Mouse (Mus musculus) heart, embryonic 15.5 days (tissue): Measurements from ENCODE around the gene Zfp184. TPM values are rescaled to one million over a fixed set of nuclear protein-coding genes. Genes with fewer than 3 reads are reported as not detected.
A peak's percentile ranks its signal among the peaks of the same experiment; 100 is the strongest.
"Not testable (repeated sequence)": the region's sequence is repeated elsewhere in the genome, so short reads cannot be mapped to it uniquely, and the experiment has no call there.

Source experiments
- ATAC-seq: fragments of 200-750 bp; cut with Nextera tagmentation; replicated peaks from 2 replicates; pipeline ENCODE4 v1.8.0; 2017; ENCODE audit warnings: low read depth, moderate TSS enrichment; ENCODE audit not compliant: insufficient number of reproducible peaks, insufficient read depth, low FRiP score
- H3K27ac ChIP-seq: fragments of 300-500 bp; sonication (generic); 2 replicates; pipeline ENCODE4 v1.5.1; 2015; ENCODE audit warnings: mild to moderate bottlenecking, inconsistent platforms
- H3K27me3 ChIP-seq: fragments of 300-500 bp; sonication (generic); 2 replicates; pipeline ENCODE4 v1.6.1; 2015; ENCODE audit warnings: inconsistent platforms
- H3K36me3 ChIP-seq: fragments of 300-500 bp; sonication (generic); 2 replicates; pipeline ENCODE4 v1.6.1; 2015; ENCODE audit warnings: mild to moderate bottlenecking, inconsistent platforms
- H3K4me1 ChIP-seq: fragments of 300-500 bp; sonication (generic); replicated peaks from 2 replicates; pipeline ENCODE4 v1.6.1; 2015; ENCODE audit warnings: inconsistent platforms
- H3K4me2 ChIP-seq: fragments of 300-500 bp; sonication (generic); 2 replicates; pipeline ENCODE4 v1.6.1; 2015; ENCODE audit warnings: inconsistent platforms, mild to moderate bottlenecking, moderate library complexity
- H3K4me3 ChIP-seq: fragments of 300-500 bp; sonication (generic); 2 replicates; pipeline ENCODE4 v1.5.1; 2015; ENCODE audit warnings: mild to moderate bottlenecking, inconsistent platforms
- H3K9ac ChIP-seq: fragments of 300-500 bp; sonication (generic); 2 replicates; pipeline ENCODE4 v1.6.1; 2015; ENCODE audit warnings: mild to moderate bottlenecking, inconsistent platforms
- H3K9me3 ChIP-seq: fragments of 300-500 bp; sonication (generic); replicated peaks from 2 replicates; pipeline ENCODE4 v1.6.1; 2016; ENCODE audit warnings: inconsistent platforms
- WGBS: fragments of 180-500 bp; shearing (Covaris S2); methylation state at CpG from one replicate; pipeline ENCODE4 v1.1.7; 2015; ENCODE audit warnings: mixed read lengths; 5-methylcytosine and 5-hydroxymethylcytosine counted together
- polyA plus RNA-seq: library from polyadenylated mRNA; unstranded; fragments of >200 nt; fragmentation: Nextera tagmentation; extraction: Ambion mirVana; gene quantifications from 2 replicates; pipeline ENCODE4 v1.2.1, GENCODE M21; 2015

The Zfp184 gene
- 3.8 and 5.1 TPM in 2 replicates for polyA plus RNA-seq

DNA sequence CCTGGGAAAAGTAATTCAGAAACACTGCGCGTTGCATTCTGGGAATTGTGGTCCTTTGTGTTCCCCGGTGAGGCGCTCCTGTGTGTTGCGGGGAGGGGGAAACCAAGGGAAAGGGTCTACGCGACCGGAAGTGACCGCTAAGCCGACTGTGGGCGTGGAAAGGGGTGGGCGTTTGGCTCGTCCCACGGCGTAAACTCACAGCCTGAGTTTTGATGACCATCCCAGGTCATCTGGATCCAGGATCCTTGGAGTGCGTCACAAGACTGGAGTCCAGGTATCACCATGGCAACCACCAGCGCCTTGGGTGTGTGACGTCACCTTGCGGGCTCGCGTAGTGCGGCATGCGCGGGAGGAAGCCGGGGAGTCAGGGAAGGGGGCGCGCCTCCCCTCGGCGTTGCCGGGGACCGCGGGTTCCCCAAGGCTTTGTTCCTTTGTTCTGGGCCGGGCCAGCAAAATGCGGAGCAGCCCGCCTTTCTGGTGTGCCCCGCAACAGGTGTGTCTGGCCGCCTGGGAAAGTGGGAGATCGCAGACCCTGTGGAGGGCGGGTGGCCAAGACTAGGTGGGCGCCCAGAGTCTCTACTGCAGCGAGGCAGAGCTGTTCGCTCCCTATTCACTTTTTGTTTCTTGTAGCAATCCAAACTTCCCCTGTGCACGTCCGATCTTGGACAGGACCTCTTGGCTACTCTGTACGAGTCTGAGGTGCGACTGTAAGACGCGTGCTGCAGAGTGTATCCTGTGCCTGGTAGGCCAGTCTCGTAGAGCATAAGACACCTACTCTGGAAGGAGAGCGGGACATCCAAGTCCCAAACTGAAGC is at the start of gene Zfp184:
Zfp184 (plus strand) TSS at position 169 of the 815 bp plus-strand sequence.
- Histone ChIP-seq H3K4me3 (peak within 1 kb of the TSS; percentile 82), H3K36me3 (peaks cover 14% of the 10 kb centered on the region), H3K27ac (peak within 1 kb of the TSS; percentile 81), H3K27me3 (no peaks in the 10 kb centered on the region), H3K9me3 (no peaks in the 10 kb centered on the region), H3K9ac (peak within 1 kb of the TSS; percentile 79), H3K4me1 (peaks cover 8% of the 10 kb centered on the region), H3K4me2 (peak within 1 kb of the TSS; percentile 81)
- peak; percentile 92 for ATAC-seq
- WGBS = under 1% methylated on average over 50 of the region's 50 CpGs

DNA sequence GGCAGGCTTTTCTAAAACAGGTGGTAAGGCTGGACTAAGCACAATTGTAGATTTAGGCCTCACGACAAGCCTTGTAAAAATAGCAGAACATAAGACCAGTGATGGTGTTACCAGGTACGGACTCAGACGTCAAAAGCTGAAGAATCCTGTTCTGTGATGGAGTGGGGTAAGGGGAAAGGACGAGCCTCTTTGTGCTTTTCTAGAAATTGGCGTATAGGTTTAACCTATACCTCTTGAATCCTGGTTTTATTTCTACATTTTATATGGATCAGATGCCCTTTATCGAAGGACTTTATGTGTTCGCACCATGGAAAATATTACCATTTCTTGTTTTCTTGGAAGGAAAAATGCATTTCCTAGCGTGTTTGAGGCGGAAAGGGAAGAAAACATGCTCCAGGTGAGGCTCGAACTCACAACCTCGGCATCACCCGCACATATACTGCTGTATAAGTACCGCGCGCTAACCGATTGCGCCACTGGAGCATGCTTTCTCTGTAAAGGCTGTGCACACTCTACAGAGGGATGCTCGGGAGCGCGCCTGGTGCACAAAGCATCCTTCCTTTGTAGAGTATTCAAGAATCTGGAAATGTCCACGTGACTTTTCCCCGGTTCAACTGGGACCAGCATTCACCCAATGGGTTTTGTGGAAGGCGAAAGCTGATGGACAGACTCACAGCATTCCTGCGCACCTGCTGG is 48.2 kb upstream of the Zfp184 start:
- H3K4me2 ChIP-seq = peak overlapping the region; percentile 68
- no peaks in the 10 kb centered on the region for H3K9me3 ChIP-seq
- 0 out of 2 replicates have a peak, but pooled peaks cover 2% of the 10 kb centered on the region for H3K27me3 ChIP-seq
- H3K27ac ChIP-seq = no peak overlapping the region
- no peaks in the 10 kb centered on the region for H3K36me3 ChIP-seq
- peak overlapping the region; percentile 52 for H3K4me3 ChIP-seq
- 0 out of 2 replicates have a peak, but pooled peaks cover 4% of the 10 kb centered on the region for H3K4me1 ChIP-seq
- ATAC-seq = no peak
- 9% methylated on average over 24 of the region's 24 CpGs for WGBS
- H3K9ac ChIP-seq = peak overlapping the region; percentile 38; the same call in 1 of the 2 replicates

DNA sequence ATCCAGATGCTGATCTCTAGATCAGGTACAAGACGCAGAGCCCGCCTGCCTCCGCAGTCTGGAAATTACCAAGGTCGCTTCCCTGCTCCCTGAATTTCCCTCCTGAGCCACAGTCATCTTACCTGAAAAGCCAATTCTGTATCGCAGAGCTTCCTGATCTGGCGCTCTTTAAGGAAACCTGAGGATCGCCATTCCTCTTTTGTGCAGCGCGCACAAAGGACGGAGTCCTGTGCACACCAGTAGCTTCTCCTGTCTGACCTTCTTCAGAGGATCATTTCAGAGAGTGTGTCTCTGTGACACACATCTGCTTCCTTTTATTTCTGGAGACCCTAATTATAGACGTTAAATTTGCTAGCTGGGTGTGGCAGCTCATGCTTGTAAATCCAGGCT is 47.7 kb upstream of the Zfp184 start:
- Histone ChIP-seq H3K4me3 (peak overlapping the region; percentile 52), H3K4me1 (0 out of 2 replicates have a peak, but pooled peaks cover 4% of the 10 kb centered on the region), H3K27me3 (0 out of 2 replicates have a peak, but pooled peaks cover 2% of the 10 kb centered on the region), H3K27ac (no peak overlapping the region), H3K9me3 (no peaks in the 10 kb centered on the region), H3K36me3 (no peaks in the 10 kb centered on the region), H3K4me2 (peak overlapping the region; percentile 68), H3K9ac (peak overlapping the region; percentile 38; the same call in 1 of the 2 replicates)
- no peak for ATAC-seq
- WGBS = 1% methylated on average over 11 of the region's 11 CpGs

DNA sequence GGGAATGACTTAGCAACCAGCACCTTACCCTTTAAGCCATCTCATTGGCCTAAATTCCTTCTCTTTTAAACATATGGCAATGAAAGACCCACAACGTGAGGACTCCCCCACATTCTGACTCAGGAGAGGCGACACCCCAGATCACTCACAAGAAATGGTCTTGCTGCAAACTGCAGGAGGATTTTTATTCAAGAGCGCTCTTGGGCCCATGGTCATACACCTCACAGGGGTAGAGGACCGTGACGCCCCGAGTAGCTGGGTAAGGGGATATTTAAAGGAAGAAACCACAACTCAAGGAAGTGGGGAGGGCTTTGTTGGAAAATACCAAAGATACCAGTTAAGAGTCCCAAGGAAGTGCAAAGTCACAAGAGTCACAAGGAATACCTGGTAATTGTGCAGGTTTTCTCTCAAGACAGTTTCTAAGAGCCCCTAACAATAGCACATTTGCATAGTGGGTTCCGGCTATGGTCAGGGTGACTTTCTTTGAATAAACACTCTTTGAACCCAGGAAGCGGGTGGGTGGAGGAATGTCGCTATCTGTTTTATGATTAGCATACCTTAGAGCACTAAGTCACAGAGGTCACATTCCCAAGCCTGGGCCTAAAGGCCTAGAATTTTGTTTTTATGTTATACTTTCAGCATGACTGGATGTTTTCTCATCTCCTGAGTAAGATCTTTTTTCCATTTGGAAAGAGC is 43.9 kb upstream of the Zfp184 start:
- 89% methylated on average over 9 of the region's 9 CpGs for WGBS

DNA sequence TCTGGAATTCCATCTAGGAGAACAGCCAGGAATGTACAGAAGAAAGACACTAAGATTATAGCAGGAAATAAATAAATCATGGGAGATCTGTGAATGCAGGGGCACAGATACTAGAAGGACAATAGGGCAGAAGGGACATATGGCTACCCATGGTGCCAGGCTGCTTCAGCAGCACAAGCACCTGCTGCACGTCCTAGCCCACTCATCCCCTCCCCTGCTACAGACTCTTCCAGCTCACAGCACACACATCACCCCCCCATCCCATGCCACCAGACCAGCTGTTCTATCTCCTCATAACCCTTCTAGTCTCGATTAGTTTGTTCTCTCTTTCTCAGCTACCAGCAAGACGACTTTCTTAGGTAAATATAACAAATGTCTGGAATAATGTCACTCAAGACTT is 41.4 kb upstream of the Zfp184 start:
- H3K4me2 ChIP-seq = no peak overlapping the region
- no peak overlapping the region for H3K9ac ChIP-seq
- H3K9me3 ChIP-seq = no peaks in the 10 kb centered on the region
- WGBS = 50% methylated on average over 3 of the region's 3 CpGs
- no peaks in the 10 kb centered on the region for H3K36me3 ChIP-seq
- ATAC-seq = no peak
- no peaks in the 10 kb centered on the region for H3K4me1 ChIP-seq
- no peaks in the 10 kb centered on the region for H3K27me3 ChIP-seq
- H3K4me3 ChIP-seq = no peak overlapping the region
- no peak overlapping the region for H3K27ac ChIP-seq

More for the DNA sequence above, 43.9 kb upstream of the Zfp184 start:
- H3K4me2 ChIP-seq, ATAC-seq, H3K27ac ChIP-seq, H3K4me3 ChIP-seq, H3K4me1 ChIP-seq, H3K9me3 ChIP-seq, H3K27me3 ChIP-seq, H3K9ac ChIP-seq, H3K36me3 ChIP-seq: not testable (repeated sequence)

DNA sequence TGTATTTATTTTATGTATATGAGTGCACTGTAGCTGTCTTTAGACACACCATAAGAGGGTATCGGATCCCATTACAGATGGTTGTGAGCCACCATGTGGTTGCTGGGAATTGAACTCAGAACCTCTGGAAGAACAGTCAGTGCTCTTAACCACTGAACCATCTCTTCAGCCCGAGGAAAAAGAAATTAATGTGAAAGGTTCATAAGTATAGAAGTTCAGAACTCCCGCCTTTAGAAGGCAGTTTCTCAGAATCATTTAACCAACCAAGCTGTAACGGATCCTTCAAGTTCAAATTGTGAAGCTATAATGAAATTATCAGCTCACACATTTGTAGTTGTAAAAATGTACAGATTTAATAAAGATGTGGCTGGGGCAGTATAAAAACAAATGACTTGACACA is 40.8 kb upstream of the Zfp184 start:
- H3K9ac ChIP-seq, H3K4me2 ChIP-seq, H3K27me3 ChIP-seq, ATAC-seq, H3K4me1 ChIP-seq, H3K4me3 ChIP-seq, H3K9me3 ChIP-seq, H3K27ac ChIP-seq, H3K36me3 ChIP-seq: not testable (repeated sequence)
- WGBS = 68% methylated on average over 4 of the region's 4 CpGs

DNA sequence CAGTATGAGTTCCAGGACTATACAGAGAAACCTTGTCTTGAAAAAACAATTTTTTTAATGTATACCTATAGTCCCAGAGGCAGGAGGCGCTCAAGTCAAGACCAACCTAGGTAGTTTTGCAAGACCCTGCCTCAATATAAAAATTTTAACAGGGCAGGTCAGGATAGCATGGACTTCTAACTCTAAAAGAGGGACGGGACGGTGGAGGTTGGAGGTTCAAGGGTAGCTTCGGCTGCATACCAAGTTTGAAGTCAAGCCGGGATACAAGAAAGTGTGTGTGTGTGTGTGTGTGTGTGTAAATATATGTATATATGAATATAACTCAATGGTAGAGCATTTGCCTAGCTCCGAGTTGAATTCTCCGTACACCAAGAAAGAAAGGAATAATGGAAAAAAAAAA is 38.6 kb upstream of the Zfp184 start:
- Histone ChIP-seq H3K4me3 (no peak overlapping the region), H3K4me2 (no peak overlapping the region)

DNA sequence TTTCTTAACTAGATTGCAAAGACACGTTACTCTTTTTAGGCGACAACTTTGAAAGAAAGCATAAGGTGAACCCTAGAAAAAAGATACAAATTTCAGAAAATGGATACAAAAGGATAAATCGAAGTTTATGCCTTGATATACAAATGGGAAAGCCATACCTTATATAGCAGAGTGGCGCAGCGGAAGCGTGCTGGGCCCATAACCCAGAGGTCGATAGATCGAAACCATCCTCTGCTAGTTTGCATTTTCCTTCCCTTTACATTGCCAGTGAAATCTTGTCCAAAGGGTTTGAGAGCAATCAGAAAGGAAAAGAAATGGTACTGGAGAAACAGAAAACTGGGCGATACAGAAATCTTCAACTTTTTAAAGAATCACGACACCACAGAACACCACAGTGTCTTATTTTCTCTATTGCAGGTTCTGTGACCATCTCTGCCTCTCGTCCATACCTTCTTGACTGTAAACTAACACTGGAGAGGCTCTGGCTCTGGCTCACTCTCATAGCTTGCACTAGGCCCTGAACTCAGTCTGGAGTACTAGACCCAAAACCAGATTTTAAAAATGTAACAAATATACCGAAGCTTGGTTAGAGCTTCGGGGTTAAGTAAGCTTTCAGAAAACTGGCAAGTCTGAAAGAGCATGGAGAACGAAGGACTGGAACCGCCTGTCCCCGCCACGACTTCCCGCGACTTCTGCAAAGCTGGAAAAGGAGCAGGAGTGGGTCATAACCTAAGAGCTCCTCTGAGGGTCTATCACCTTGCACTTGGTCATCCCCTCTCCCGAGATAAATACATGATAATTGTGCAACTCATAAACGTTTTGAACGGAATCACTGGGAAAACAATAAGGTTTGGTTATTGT is 37.7 kb upstream of the Zfp184 start:
- no peaks in the 10 kb centered on the region for H3K27me3 ChIP-seq
- H3K4me1 ChIP-seq = no peaks in the 10 kb centered on the region
- no peaks in the 10 kb centered on the region for H3K36me3 ChIP-seq
- 0 out of 2 replicates have a peak overlapping the region, but pooled peaks have one; percentile 8 for H3K4me3 ChIP-seq
- no peaks in the 10 kb centered on the region for H3K9me3 ChIP-seq
- 22% methylated on average over 22 of the region's 22 CpGs for WGBS
- no peak overlapping the region for H3K9ac ChIP-seq
- H3K4me2 ChIP-seq = peak overlapping the region; percentile 35
- no peak overlapping the region for H3K27ac ChIP-seq
- ATAC-seq = no peak

More for the DNA sequence above, 38.6 kb upstream of the Zfp184 start:
- no peak overlapping the region for H3K9ac ChIP-seq
- no peak for ATAC-seq
- no peaks in the 10 kb centered on the region for H3K27me3 ChIP-seq
- no peaks in the 10 kb centered on the region for H3K4me1 ChIP-seq
- 45% methylated on average over 7 of the region's 7 CpGs for WGBS
- no peak overlapping the region for H3K27ac ChIP-seq
- no peaks in the 10 kb centered on the region for H3K36me3 ChIP-seq
- H3K9me3 ChIP-seq = no peaks in the 10 kb centered on the region

DNA sequence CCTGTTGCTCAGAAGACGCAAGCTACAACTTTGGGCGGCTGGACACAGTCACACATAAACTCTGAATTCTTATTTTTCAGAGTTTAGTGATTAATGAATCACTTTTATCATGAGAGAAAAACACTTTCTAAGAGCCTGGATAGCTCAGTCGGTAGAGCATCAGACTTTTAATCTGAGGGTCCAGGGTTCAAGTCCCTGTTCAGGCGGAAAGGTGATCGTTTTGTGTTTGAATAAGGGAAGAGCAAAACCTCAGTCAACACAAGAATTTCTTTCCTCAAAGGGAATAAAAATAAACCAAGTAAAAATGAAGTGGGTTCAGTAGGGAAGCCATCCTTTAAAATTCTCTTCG is 37.1 kb upstream of the Zfp184 start:
- H3K27me3 ChIP-seq, ATAC-seq, H3K9me3 ChIP-seq, H3K4me1 ChIP-seq, H3K36me3 ChIP-seq, H3K9ac ChIP-seq, H3K4me2 ChIP-seq, H3K27ac ChIP-seq: not testable (repeated sequence)
- 35% methylated on average over 6 of the region's 6 CpGs for WGBS
- H3K4me3 ChIP-seq = 0 out of 2 replicates have a peak overlapping the region, but pooled peaks have one; percentile 8

DNA sequence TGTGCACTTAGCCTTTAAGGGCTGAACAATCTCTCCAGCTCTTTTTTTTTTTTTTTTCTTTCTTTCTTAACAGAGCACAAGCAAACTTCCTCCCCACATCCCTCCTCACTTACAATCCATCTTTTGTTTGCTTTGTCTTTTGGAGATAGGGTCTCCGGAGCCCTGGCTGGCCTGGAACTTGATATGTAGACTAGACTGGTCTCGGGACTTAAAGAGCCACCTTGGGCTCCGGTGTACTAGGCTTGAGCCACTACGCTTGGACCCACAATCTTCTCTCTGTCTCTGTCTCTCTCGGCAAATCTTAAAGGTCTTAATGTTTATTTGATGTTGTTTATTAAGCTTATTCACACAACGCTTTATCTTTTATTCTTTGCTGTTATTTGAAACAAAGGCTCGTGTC is 34.2 kb upstream of the Zfp184 start:
- Histone ChIP-seq H3K4me2 (peak overlapping the region; percentile 40), H3K27ac (no peak overlapping the region), H3K9ac (no peak overlapping the region), H3K27me3 (0 out of 2 replicates have a peak, but pooled peaks cover 2% of the 10 kb centered on the region), H3K36me3 (no peaks in the 10 kb centered on the region), H3K9me3 (no peaks in the 10 kb centered on the region), H3K4me1 (peaks cover 9% of the 10 kb centered on the region), H3K4me3 (peak overlapping the region; percentile 21)
- ATAC-seq = no peak
- WGBS = 11% methylated on average over 7 of the region's 7 CpGs
